Mouse (Mus musculus) forebrain, embryonic 15.5 days (tissue): ENCODE results near the gene Prdm4. TPM values are rescaled to one million over a fixed set of nuclear protein-coding genes. Genes with fewer than 3 reads are reported as not detected.

Experiments
- ATAC-seq: fragments of 200-750 bp; cut with Nextera tagmentation; replicated peaks from 2 replicates; pipeline ENCODE4 v1.8.0; 2017; ENCODE audit warnings: mild to moderate bottlenecking, moderate TSS enrichment, moderate library complexity
- H3K27ac ChIP-seq: fragments of 300-500 bp; sonication (generic); replicated peaks from 2 replicates; pipeline ENCODE4 v1.5.1; 2015; ENCODE audit warnings: mild to moderate bottlenecking, inconsistent platforms
- H3K27me3 ChIP-seq: fragments of 300-500 bp; sonication (generic); 2 replicates; pipeline ENCODE4 v1.6.1; 2015; ENCODE audit warnings: inconsistent platforms
- H3K36me3 ChIP-seq: fragments of 300-500 bp; sonication (generic); 2 replicates; pipeline ENCODE4 v1.6.1; 2015; ENCODE audit warnings: mild to moderate bottlenecking, inconsistent platforms
- H3K4me1 ChIP-seq: fragments of 300-500 bp; sonication (generic); 2 replicates; pipeline ENCODE4 v1.6.1; 2015; ENCODE audit warnings: inconsistent platforms
- H3K4me2 ChIP-seq: fragments of 300-500 bp; sonication (generic); replicated peaks from 2 replicates; pipeline ENCODE4 v1.6.1; 2015; ENCODE audit warnings: mild to moderate bottlenecking, inconsistent platforms
- H3K4me3 ChIP-seq: fragments of 300-500 bp; sonication (generic); 2 replicates; pipeline ENCODE4 v1.5.1; 2015; ENCODE audit warnings: mild to moderate bottlenecking, inconsistent platforms
- H3K9ac ChIP-seq: fragments of 300-500 bp; sonication (generic); replicated peaks from 2 replicates; pipeline ENCODE4 v1.6.1; 2015; ENCODE audit warnings: mild to moderate bottlenecking, inconsistent platforms
- H3K9me3 ChIP-seq: fragments of 300-500 bp; sonication (generic); 2 replicates; pipeline ENCODE4 v1.6.1; 2016; ENCODE audit warnings: inconsistent platforms
- WGBS: fragments of 180-500 bp; shearing (Covaris S2); methylation state at CpG from one replicate; pipeline ENCODE4 v1.1.7; 2015; ENCODE audit warnings: mixed read lengths; 5-methylcytosine and 5-hydroxymethylcytosine counted together
- polyA plus RNA-seq: library from polyadenylated mRNA; unstranded; fragments of >200 nt; fragmentation: Nextera tagmentation; extraction: Ambion mirVana; gene quantifications from 2 replicates; pipeline ENCODE4 v1.2.1, GENCODE M21; 2015

Prdm4 gene
- polyA plus RNA-seq, 1 experiment from 2014 or later: 21.8 TPM

GRCm38 (mm10) chr10:85929962-85930361 lies 13.0 kb upstream of the Prdm4 start:
- Histone ChIP-seq H3K4me1 (peaks cover 19% of the 10 kb centered on the region), H3K4me2 (no peak overlapping the region), H3K27me3 (0 out of 2 replicates have a peak, but pooled peaks cover 4% of the 10 kb centered on the region), H3K9ac (no peak overlapping the region), H3K27ac (no peak overlapping the region), H3K9me3 (no peaks in the 10 kb centered on the region), H3K36me3 (no peaks in the 10 kb centered on the region), H3K4me3 (no peak overlapping the region)
- 95% methylated on average over 11 of the region's 11 CpGs for WGBS
- ATAC-seq: no peak

DNA sequence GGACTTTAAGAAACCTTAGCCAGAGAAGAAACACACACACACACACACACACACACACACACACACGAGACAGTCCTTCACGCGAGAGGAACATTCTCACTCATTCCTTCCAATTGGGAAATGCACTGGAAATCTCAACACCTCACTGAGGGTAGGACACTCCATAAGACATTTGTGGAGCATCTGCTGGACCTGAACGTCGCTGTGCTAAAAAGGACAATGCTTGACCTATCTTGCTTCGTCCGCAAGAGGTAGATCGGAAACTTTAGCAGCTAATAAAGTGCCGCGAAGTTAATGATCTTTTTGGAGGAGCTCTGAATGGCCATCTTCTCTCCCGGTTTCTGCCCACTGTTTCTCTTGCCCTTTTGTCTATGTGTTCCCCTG lies 12.3 kb upstream of the Prdm4 start:
- Histone ChIP-seq H3K4me3 (peak overlapping the region; percentile 50), H3K9me3 (no peaks in the 10 kb centered on the region), H3K27me3 (0 out of 2 replicates have a peak, but pooled peaks cover 4% of the 10 kb centered on the region), H3K9ac (no peak overlapping the region; the same call in 1 of the 2 replicates), H3K4me2 (peak overlapping the region; percentile 80), H3K36me3 (no peaks in the 10 kb centered on the region), H3K27ac (no peak overlapping the region), H3K4me1 (peaks cover 19% of the 10 kb centered on the region)
- WGBS: 39% methylated on average over 11 of the region's 11 CpGs
- ATAC-seq: 0 out of 2 replicates have a peak, but pooled peaks have one; percentile 7

DNA sequence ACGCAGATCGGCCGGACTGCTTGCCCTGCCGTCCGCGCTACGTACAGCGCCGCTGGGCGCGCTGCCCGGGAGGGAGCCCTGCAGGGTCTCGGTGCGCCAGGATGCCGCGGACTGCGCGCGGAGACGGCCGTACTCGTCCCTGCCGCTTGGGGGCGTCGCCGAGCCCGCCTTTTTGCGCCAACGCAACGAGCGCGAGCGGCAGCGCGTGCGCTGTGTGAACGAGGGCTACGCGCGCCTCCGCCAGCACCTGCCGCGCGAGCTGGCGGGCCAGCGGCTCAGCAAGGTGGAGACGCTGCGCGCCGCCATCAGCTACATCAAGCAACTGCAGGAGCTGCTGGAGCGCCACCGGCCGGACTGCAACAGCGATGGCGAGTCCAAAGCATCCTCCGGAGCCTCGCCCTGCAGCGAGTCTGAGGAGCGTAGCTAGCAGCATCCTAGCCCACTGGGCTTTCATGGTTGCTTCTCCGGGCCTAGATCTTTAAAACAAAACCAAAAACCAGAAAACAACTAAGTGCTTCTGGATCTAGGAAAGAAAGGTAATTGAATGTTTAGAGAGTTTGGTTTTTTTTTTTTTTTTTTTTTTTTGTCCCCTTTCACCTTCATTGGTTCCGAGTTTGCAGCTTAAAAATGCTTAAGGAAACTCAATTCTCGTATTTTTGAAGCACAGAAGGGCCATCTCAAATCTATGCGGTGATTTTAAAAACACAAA lies 11.7 kb upstream of the Prdm4 start:
- peak overlapping the region; percentile 50 for H3K4me3 ChIP-seq
- ATAC-seq: peak; percentile 93
- H3K9me3 ChIP-seq: no peaks in the 10 kb centered on the region
- no peak overlapping the region for H3K27ac ChIP-seq
- peaks cover 19% of the 10 kb centered on the region for H3K4me1 ChIP-seq
- peak overlapping the region; percentile 80 for H3K4me2 ChIP-seq
- WGBS: 1% methylated on average over 63 of the region's 63 CpGs
- H3K9ac ChIP-seq: peak overlapping the region; percentile 67
- H3K36me3 ChIP-seq: no peaks in the 10 kb centered on the region
- 0 out of 2 replicates have a peak, but pooled peaks cover 4% of the 10 kb centered on the region for H3K27me3 ChIP-seq

DNA sequence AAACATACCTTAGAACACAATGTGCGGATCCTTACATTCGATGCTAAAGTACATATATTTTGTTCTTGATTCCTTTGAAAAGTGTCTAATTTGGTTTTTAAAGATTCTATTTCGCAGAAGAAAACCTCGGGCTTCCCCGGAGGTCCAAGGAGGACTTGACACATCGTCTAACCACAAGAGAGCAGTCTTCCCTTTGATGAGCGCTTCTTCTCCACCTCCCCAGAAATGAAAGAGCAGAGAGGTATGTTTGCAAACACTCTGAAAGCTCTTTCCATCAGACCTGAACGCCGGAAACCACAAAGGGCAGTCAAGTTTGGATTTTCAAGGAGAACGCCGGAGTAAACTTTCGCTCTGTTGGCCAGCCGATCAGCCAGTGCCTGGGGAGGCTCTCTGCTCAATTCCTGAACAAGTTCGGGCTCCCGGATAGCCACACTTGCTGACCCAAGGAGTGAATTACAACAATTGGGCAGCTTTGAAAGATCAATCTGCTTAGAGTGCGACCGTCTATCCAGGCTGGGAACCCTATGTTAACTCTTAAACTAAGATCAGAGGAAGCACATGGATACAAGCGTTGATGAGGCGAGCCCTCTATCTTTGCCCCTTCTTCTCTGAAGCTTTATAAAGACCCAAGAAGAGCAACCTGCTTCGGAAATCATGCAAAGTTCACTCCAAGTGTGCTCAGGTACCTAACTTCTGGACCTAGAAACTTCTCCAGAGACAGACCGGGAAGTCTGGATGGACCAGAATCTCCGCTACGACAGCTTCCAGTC lies 10.9 kb upstream of the Prdm4 start, which contains the start of gene Ascl4:
TSS of gene Ascl4 (plus strand) at position 6 of the 770 bp plus-strand sequence.
- 2% methylated on average over 23 of the region's 23 CpGs for WGBS
- H3K9me3 ChIP-seq: no peaks in the 10 kb centered on the region
- H3K9ac ChIP-seq: peak within 1 kb of the TSS; percentile 67
- 0 out of 2 replicates have a peak, but pooled peaks cover 4% of the 10 kb centered on the region for H3K27me3 ChIP-seq
- ATAC-seq: no peak; the same call in 1 of the 2 replicates
- peaks cover 19% of the 10 kb centered on the region for H3K4me1 ChIP-seq
- H3K27ac ChIP-seq: no peak within 1 kb of the TSS
- no peaks in the 10 kb centered on the region for H3K36me3 ChIP-seq
- H3K4me2 ChIP-seq: peak within 1 kb of the TSS; percentile 80
- peak within 1 kb of the TSS; percentile 50 for H3K4me3 ChIP-seq

GRCm38 (mm10) chr10:85879886-85880486 lies 37.0 kb downstream of the Prdm4 start:
- Histone ChIP-seq H3K4me1 (no peaks in the 10 kb centered on the region), H3K4me2 (no peak overlapping the region), H3K9ac (no peak overlapping the region), H3K4me3 (no peak overlapping the region), H3K27ac (no peak overlapping the region), H3K9me3 (no peaks in the 10 kb centered on the region), H3K36me3 (peaks cover 87% of the 10 kb centered on the region), H3K27me3 (no peaks in the 10 kb centered on the region)
- no peak for ATAC-seq
- 90% methylated on average over 8 of the region's 8 CpGs for WGBS

GRCm38 (mm10) chr10:85875812-85876211 lies 41.1 kb downstream of the Prdm4 start:
- Histone ChIP-seq H3K9ac (no peak overlapping the region), H3K27me3 (no peaks in the 10 kb centered on the region), H3K36me3 (peaks cover 62% of the 10 kb centered on the region), H3K4me3 (no peak overlapping the region), H3K4me2 (no peak overlapping the region), H3K4me1 (peaks cover 13% of the 10 kb centered on the region), H3K27ac (no peak overlapping the region), H3K9me3 (no peaks in the 10 kb centered on the region)
- 96% methylated on average over 5 of the region's 5 CpGs for WGBS
- ATAC-seq: no peak

DNA sequence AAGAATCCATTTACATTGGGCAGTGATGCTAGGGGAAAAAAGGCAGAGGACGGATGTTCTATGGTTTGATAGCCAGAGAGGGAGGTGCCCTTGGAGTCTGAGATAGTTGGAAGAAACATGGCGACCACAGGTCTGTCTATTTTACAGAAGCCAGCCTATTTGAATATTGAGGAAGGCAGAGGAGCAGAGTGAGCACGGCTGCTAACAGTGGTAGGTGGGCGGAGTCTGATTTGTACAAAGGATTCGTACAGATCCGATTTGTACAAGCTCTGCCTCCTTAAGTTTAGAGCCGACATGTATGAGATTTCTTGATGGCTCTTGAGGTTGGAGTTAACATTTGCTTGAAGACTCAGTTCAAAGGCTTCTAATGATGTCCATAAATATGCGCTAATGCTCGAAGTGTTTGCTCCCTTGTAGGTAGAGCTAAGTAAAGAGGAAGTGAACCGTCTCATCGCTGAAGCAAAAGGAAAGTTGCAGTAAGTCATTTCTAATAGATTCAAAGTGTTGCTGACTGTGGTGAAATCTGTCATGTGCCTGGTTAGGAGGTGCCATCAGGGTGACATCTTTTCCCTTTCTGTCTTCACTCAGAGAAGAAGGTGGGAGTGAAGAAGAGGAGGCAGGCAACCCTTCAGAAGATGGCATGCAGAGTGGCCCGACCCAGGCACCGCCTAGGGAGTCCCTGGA lies 42.9 kb downstream of the Prdm4 start:
- no peak overlapping the region for H3K27ac ChIP-seq
- H3K27me3 ChIP-seq: no peaks in the 10 kb centered on the region
- H3K4me2 ChIP-seq: no peak overlapping the region
- H3K9me3 ChIP-seq: no peaks in the 10 kb centered on the region
- no peak for ATAC-seq
- peaks cover 13% of the 10 kb centered on the region for H3K4me1 ChIP-seq
- no peak overlapping the region for H3K9ac ChIP-seq
- H3K4me3 ChIP-seq: no peak overlapping the region
- WGBS: 87% methylated on average over 13 of the region's 13 CpGs
- H3K36me3 ChIP-seq: peaks cover 46% of the 10 kb centered on the region

- H3K9me3 ChIP-seq: no peaks in the 10 kb centered on the region
- peak overlapping the region; percentile 91 for H3K9ac ChIP-seq
- peak overlapping the region; percentile 97 for H3K4me3 ChIP-seq
- H3K36me3 ChIP-seq: peaks cover 31% of the 10 kb centered on the region
- H3K4me2 ChIP-seq: peak overlapping the region; percentile 58
- no peak overlapping the region for H3K27ac ChIP-seq
- peaks cover 13% of the 10 kb centered on the region for H3K4me1 ChIP-seq
- ATAC-seq: peak; percentile 47
- no peaks in the 10 kb centered on the region for H3K27me3 ChIP-seq
- 5% methylated on average over 5 of the region's 5 CpGs for WGBS
Measured at GRCm38 (mm10) chr10:85872479-85872773, 44.5 kb downstream of the Prdm4 start.

DNA sequence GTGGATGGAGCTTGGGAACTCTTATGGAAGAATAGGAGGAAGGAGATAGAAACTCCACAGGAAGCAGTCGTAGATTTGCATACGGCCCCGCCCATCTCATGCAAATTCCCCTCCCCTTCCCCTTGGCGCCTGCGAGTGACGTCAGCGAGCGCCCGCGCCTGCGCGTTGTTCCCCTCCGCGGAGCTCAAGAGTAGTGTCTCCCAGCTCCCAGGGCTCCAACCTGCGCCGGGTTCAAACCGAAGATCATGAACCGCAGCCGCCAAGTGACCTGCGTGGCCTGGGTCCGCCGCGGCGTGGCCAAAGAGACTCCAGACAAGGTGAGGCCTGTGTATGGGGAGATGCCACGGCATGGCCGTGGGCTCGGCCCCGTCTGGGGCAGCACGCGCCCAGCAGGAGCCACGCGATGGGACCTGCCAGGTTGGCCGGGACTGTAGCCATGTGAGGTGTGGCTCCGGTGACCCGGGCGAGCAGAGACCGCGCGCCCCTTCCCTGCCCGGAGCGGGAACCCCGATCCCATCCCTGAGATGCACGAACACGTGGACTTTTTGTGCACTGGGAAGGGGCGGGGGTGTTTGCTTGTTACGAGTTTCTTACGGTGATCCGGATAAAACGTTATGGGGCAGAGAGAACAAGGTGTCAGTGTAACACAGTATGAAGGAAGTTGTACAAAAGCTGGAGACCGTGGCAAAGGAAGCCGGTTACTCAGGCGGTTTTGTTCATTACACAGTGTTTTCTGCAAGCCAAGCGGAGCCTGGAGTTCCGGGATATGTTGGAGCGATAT lies 45.1 kb downstream of the Prdm4 start:
- Histone ChIP-seq H3K9ac (peak overlapping the region; percentile 91), H3K27me3 (no peaks in the 10 kb centered on the region), H3K4me2 (peak overlapping the region; percentile 58), H3K4me3 (peak overlapping the region; percentile 97), H3K27ac (peak overlapping the region; percentile 55), H3K36me3 (peaks cover 26% of the 10 kb centered on the region), H3K4me1 (peaks cover 13% of the 10 kb centered on the region), H3K9me3 (no peaks in the 10 kb centered on the region)
- under 1% methylated on average over 54 of the region's 55 CpGs for WGBS
- ATAC-seq: peak; percentile 96

DNA sequence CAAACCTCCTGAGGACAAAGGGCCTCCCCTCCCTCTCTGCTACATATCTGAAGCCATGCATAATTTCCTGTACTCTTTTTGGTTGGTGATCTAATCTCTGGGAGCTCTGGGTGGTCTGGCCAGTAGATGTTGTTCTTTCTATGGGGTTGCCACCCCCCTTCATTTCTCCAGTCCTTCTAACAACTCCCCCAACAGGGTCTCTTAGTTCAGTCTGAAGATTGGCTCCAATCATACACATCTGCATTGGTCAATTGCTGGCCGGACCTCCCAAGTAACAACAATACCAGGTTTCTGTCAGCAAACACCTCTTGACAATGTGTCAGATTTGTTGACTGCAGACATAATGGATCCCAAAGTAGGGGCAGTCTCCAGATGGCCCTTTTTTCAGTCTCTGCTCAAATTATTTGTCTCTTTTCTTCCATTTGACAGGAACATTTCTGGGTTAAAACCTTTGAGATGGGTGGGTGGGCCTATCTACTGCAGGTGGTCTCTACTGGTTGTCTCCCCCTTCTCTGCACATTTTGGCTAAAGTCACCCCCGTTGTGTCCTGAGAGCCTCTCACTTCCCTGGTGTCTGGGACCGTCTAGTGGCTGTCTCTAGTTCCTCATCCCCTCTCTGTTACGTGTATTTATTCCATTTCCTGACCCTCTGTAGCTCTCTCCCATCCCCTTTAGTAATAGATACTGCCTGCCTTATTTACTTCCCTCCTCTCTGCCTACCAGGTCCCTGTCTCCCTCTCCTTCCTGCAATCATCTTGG lies 70.7 kb downstream of the Prdm4 start:
- no peak overlapping the region for H3K4me3 ChIP-seq
- no peaks in the 10 kb centered on the region for H3K4me1 ChIP-seq
- H3K36me3 ChIP-seq: no peaks in the 10 kb centered on the region
- no peak overlapping the region for H3K4me2 ChIP-seq
- no peaks in the 10 kb centered on the region for H3K9me3 ChIP-seq
- no peak overlapping the region for H3K27ac ChIP-seq
- ATAC-seq: no peak
- H3K27me3 ChIP-seq: no peaks in the 10 kb centered on the region
- 85% methylated on average over 4 of the region's 4 CpGs for WGBS
- no peak overlapping the region for H3K9ac ChIP-seq
